Mouse (Mus musculus) brain, embryonic 14.5 days (tissue): ENCODE results near the gene Carmil2.

Experiments
- CTCF ChIP-seq: fragments of 200-500 bp; IDR thresholded peaks from 2 replicates; pipeline ENCODE4 v1.5.1; 2012; ENCODE audit warnings: inconsistent platforms, mild to moderate bottlenecking, moderate library complexity, borderline replicate concordance; ENCODE audit not compliant: insufficient read depth, insufficient read length; ENCODE audit errors: extremely low read depth
- POLR2A ChIP-seq: fragments of 200-500 bp; IDR thresholded peaks from 2 replicates; pipeline ENCODE4 v1.6.1; 2012; ENCODE audit warnings: mild to moderate bottlenecking, inconsistent platforms, borderline replicate concordance; ENCODE audit not compliant: poor library complexity, insufficient read depth, insufficient read length, severe bottlenecking; ENCODE audit errors: extremely low read depth

- TF ChIP-seq CTCF = no peak
- TF ChIP-seq POLR2A = no peak
These were observed 53.1 kb downstream of the Carmil2 start for GRCm38 (mm10) chr8:105739216-105739615.
